Mouse (Mus musculus) CH12.LX (cell line): ENCODE data around the gene 2310022B05Rik. TPM values are rescaled to one million over a fixed set of nuclear protein-coding genes. Genes with fewer than 3 reads are reported as not detected.

Experiments
- DNase-seq: peaks from one replicate; pipeline ENCODE4 v3.0.0-alpha.2; 2013; ENCODE audit errors: extremely low read depth
- H3K27ac ChIP-seq: 2 replicates; pipeline ENCODE4 v1.5.1; 2012; ENCODE audit warnings: low read depth, mild to moderate bottlenecking, control low read depth, moderate library complexity; ENCODE audit not compliant: insufficient read depth
- H3K27me3 ChIP-seq: replicated peaks from 2 replicates; pipeline ENCODE3; 2012; ENCODE audit warnings: inconsistent platforms
- H3K36me3 ChIP-seq, 2 experiments: replicated peaks in 1 of 2; 2 replicates each; pipeline versions ENCODE3 to v1.6.1; 2012; ENCODE audit warnings: inconsistent platforms in 1 of 2, low read length in 1 of 2, mild to moderate bottlenecking in 1 of 2, mixed read lengths in 1 of 2, moderate library complexity in 1 of 2; ENCODE audit not compliant: control insufficient read depth in 1 of 2, insufficient read depth in 1 of 2
- H3K4me1 ChIP-seq, 2 experiments: 2 replicates each; pipeline ENCODE4 v1.6.1; 2012; ENCODE audit warnings: inconsistent platforms in 1 of 2, moderate library complexity in 1 of 2; ENCODE audit not compliant: insufficient read depth in 2 of 2, control insufficient read depth in 1 of 2
- H3K4me2 ChIP-seq: 2 replicates; pipeline ENCODE4 v1.6.1; 2012; ENCODE audit warnings: low read depth, mild to moderate bottlenecking, control low read depth; ENCODE audit not compliant: poor library complexity, insufficient read depth, severe bottlenecking
- H3K4me3 ChIP-seq, 3 experiments: fragments of 150-350 bp in 1 of 3; sonication (generic) in 1 of 3; replicated peaks in 1 of 3; 2 replicates each; pipeline versions ENCODE3 to v1.5.1; 2011 to 2012; ENCODE audit warnings: low read depth in 2 of 3, low read length in 2 of 3, mild to moderate bottlenecking in 2 of 3, moderate library complexity in 2 of 3, control low read depth in 1 of 3, improper control_type of control experiment in 1 of 3, inconsistent platforms in 1 of 3, mixed read lengths in 1 of 3; ENCODE audit not compliant: poor library complexity in 1 of 3
- H3K79me2 ChIP-seq: replicated peaks from 2 replicates; pipeline ENCODE4 v1.6.1; 2012; ENCODE audit warnings: mild to moderate bottlenecking, moderate library complexity; ENCODE audit not compliant: control insufficient read depth, poor library complexity, insufficient read depth, severe bottlenecking; ENCODE audit errors: extremely low read depth
- H3K9ac ChIP-seq: 2 replicates; pipeline ENCODE4 v1.6.1; 2012; ENCODE audit warnings: low read depth, mild to moderate bottlenecking, control low read depth, moderate library complexity; ENCODE audit not compliant: insufficient read depth
- H3K9me3 ChIP-seq: replicated peaks from 2 replicates; pipeline ENCODE3; 2012; ENCODE audit warnings: low read length, inconsistent platforms, mixed read lengths
- BHLHE40 ChIP-seq: IDR thresholded peaks from 2 replicates; pipeline ENCODE4 v1.6.1; 2011; ENCODE audit warnings: mild to moderate bottlenecking, low read depth, low read length, improper control_type of control experiment
- CHD1 ChIP-seq: IDR thresholded peaks from 2 replicates; pipeline ENCODE4 v1.6.1; 2012; ENCODE audit warnings: low read depth, low read length, improper control_type of control experiment, inconsistent platforms
- CHD2 ChIP-seq: IDR thresholded peaks from 2 replicates; pipeline ENCODE4 v1.6.1; 2011; ENCODE audit warnings: low read length, improper control_type of control experiment
- ELF1 ChIP-seq: IDR thresholded peaks from 2 replicates; pipeline ENCODE4 v1.6.1; 2014; ENCODE audit warnings: low read depth, mild to moderate bottlenecking, inconsistent platforms, low read length, improper control_type of control experiment
- JUND ChIP-seq: conservative IDR thresholded peaks from 2 replicates; pipeline ENCODE4 v1.6.1; 2011; ENCODE audit warnings: low read depth, low read length, improper control_type of control experiment
- KAT2A ChIP-seq: IDR thresholded peaks from 2 replicates; pipeline ENCODE4 v1.6.1; 2012; ENCODE audit warnings: low read length, improper control_type of control experiment, inconsistent platforms; ENCODE audit not compliant: insufficient replicate concordance
- MAFK ChIP-seq: IDR thresholded peaks from 2 replicates; pipeline ENCODE4 v1.6.1; 2011; ENCODE audit warnings: low read length, improper control_type of control experiment; ENCODE audit not compliant: insufficient replicate concordance
- MEF2A ChIP-seq: IDR thresholded peaks from 2 replicates; pipeline ENCODE4 v1.6.1; 2014; ENCODE audit warnings: low read depth, mild to moderate bottlenecking, inconsistent platforms, low read length, improper control_type of control experiment, borderline replicate concordance
- NELFE ChIP-seq: IDR thresholded peaks from 2 replicates; pipeline ENCODE4 v1.6.1; 2011; ENCODE audit warnings: low read depth, low read length, improper control_type of control experiment
- POLR2AphosphoS2 ChIP-seq: IDR thresholded peaks from 2 replicates; pipeline ENCODE4 v1.6.1; 2011; ENCODE audit warnings: low read depth, low read length, improper control_type of control experiment
- SIN3A ChIP-seq: IDR thresholded peaks from 2 replicates; pipeline ENCODE4 v1.6.1; 2012; ENCODE audit warnings: low read length, improper control_type of control experiment, inconsistent platforms
- TBP ChIP-seq: conservative IDR thresholded peaks from 2 replicates; pipeline ENCODE4 v1.6.1; 2011; ENCODE audit warnings: low read depth, low read length, improper control_type of control experiment
- USF1 ChIP-seq: IDR thresholded peaks from 2 replicates; pipeline ENCODE4 v1.6.1; 2014; ENCODE audit warnings: low read depth, mild to moderate bottlenecking, inconsistent platforms, low read length, improper control_type of control experiment
- USF2 ChIP-seq: conservative IDR thresholded peaks from 2 replicates; pipeline ENCODE4 v1.6.1; 2011; ENCODE audit warnings: low read depth, low read length, improper control_type of control experiment
- ZMIZ1 ChIP-seq: IDR thresholded peaks from 2 replicates; pipeline ENCODE4 v1.6.1; 2012; ENCODE audit warnings: low read depth, mild to moderate bottlenecking, inconsistent platforms, low read length, improper control_type of control experiment
- dilution Hi-C: fragments of 300-500 bp; cut with MboI; formaldehyde crosslinking; loops from 2 replicates; pipeline ENCODE4 v1.14.3; 2020; ENCODE audit warnings: low sequenced_read_pairs; ENCODE audit not compliant: extremely low pct_unique_long_range_greater_than_20kb, extremely low pct_ligation_motif_present
- in situ Hi-C: fragments of 300-500 bp; cut with MboI; formaldehyde crosslinking; loops from 3 replicates; pipeline ENCODE4 v1.14.3; 2019; ENCODE audit warnings: low sequenced_read_pairs, low pct_ligation_motif_present, low pct_unique_long_range_greater_than_20kb, mixed read lengths
- polyA plus RNA-seq: library from polyadenylated mRNA; unstranded; fragments of >175 nt; gene quantifications from 2 replicates; pipeline ENCODE4 v1.2.1, GENCODE M21; 2012; ENCODE audit warnings: low read depth; ENCODE audit not compliant: insufficient read length
- total RNA-seq, 2 experiments: library from RNA; depleted of rRNA; stranded (reverse); fragments of 300-350 nt in 1 of 2; fragments of >200 nt in 1 of 2; gene quantifications; 2 replicates each; pipeline ENCODE4 v1.2.3; 2012 to 2014

2310022B05Rik gene
- total and polyA plus RNA-seq, 3 experiments, result 3.2 to 7.1 (median 5.7) TPM

DNA sequence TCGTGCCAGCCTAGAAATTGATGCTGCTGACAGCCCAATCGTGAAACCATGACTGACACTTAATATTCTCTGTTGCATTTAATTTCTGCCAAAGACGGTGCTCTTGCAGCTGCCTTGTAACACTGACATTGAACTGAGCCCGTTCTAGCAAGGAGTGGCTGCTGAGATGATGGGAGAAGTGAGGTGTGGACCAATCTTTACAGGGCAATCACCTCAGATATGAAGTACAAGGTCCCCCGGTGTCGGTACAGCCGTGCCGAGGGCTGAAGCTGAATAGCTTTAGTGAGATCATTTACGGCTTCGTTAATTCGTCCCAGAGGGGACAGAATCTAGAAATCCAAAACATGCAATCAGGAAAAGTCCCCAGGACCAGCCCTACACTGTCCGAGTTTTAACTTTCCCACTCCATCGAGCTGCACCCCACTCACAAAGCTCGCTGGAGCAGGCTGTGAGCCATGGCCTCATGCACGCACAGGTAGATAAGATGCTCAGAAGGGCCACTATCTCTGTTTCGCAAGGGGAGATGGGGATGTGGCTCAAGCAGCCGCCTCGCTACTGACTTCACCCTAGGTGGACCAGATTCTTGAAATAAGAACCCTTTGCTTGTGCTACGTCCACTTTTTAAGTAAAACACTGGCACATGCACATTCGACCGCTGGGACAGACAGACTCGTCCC is 32.4 kb upstream of the 2310022B05Rik start:
- no peak for DNase-seq
- no peak overlapping the region for H3K27ac ChIP-seq
- H3K79me2 ChIP-seq, result no peaks in the 10 kb centered on the region
- no peak overlapping the region for H3K4me3 ChIP-seq
- no peaks in the 10 kb centered on the region for H3K27me3 ChIP-seq
- H3K4me1 ChIP-seq, result peaks cover 3 to 8% of the 10 kb centered on the region in 2 experiments; a peak in 3 of 4 replicates
- no peak overlapping the region for H3K4me2 ChIP-seq
- TF ChIP-seq MEF2A (no peak), TBP (no peak), BHLHE40 (no peak), CHD1 (no peak), CHD2 (no peak), POLR2AphosphoS2 (no peak), MAFK (no peak), SIN3A (no peak)
- H3K9me3 ChIP-seq, result no peaks in the 10 kb centered on the region
- in situ Hi-C loops, result no loop called here
- peaks cover 56 to 90% of the 10 kb centered on the region in 2 experiments for H3K36me3 ChIP-seq
- H3K9ac ChIP-seq, result no peak overlapping the region
- dilution Hi-C loops, result no loop called here

GRCm38 (mm10) chr8:124691706-124692105 is 28.5 kb upstream of the 2310022B05Rik start:
- H3K4me2 ChIP-seq, result no peak overlapping the region
- no peaks in the 10 kb centered on the region for H3K79me2 ChIP-seq
- TF ChIP-seq USF2 (no peak), KAT2A (no peak), JUND (no peak), NELFE (no peak), ELF1 (no peak), USF1 (no peak), ZMIZ1 (no peak)
- no peaks in the 10 kb centered on the region for H3K27me3 ChIP-seq
- dilution Hi-C loops, result no loop called here
- H3K9ac ChIP-seq, result no peak overlapping the region
- DNase-seq, result no peak
- peaks cover 56 to 79% of the 10 kb centered on the region in 2 experiments for H3K36me3 ChIP-seq
- H3K4me3 ChIP-seq, result no peak overlapping the region
- H3K27ac ChIP-seq, result no peak overlapping the region
- H3K4me1 ChIP-seq, result peaks cover 0 to 3% of the 10 kb centered on the region in 2 experiments; a peak in 1 of 4 replicates
- H3K9me3 ChIP-seq, result no peaks in the 10 kb centered on the region
- in situ Hi-C loops, result no loop called here
